Mouse (Mus musculus): ENCODE measurements at regions not wholly inside any gene's neighbourhood (a gene's known extent, or its start where the extent isn't known, plus 50 kb on each side); places are given as distances from the start of the nearest gene placed in this dataset.
A peak's percentile ranks its signal among the peaks of the same experiment; 100 is the strongest.

GRCm38 (mm10) chrX:58093245-58093644 lies 70.7 kb downstream of the Zic3 start:
- H3K4me2 ChIP-seq (replicated peaks; ENCODE audit: low read depth, low read length): no peak overlapping the region
- no peak overlapping the region for H3K27ac ChIP-seq (ENCODE audit: low read depth, low read length)
- no peaks in the 10 kb centered on the region for H3K27me3 ChIP-seq (ENCODE audit: control insufficient read depth, insufficient read depth, low read length)
- H3K4me3 ChIP-seq (ENCODE audit: low read depth, low read length): no peak overlapping the region
- H3K9ac ChIP-seq (ENCODE audit: low read depth, low read length): no peak overlapping the region
- no peaks in the 10 kb centered on the region for H3K36me3 ChIP-seq (ENCODE audit: control insufficient read depth, insufficient read depth, low read length)
- no peaks in the 10 kb centered on the region for H3K9me3 ChIP-seq (ENCODE audit: control insufficient read depth, low read length)
- DNase-seq (ENCODE audit: low spot score) (no peak), ATAC-seq (ENCODE audit: low FRiP score) (no peak)
- H3K4me1 ChIP-seq (replicated peaks; ENCODE audit: control insufficient read depth, insufficient read depth, low read length): no peaks in the 10 kb centered on the region
- WGBS: 29% methylated on average over 3 of the region's 3 CpGs

- ATAC-seq (ENCODE audit: low FRiP score): no peak
These were observed 95.4 kb downstream of the Zic3 start for GRCm38 (mm10) chrX:58117761-58118426.

DNA sequence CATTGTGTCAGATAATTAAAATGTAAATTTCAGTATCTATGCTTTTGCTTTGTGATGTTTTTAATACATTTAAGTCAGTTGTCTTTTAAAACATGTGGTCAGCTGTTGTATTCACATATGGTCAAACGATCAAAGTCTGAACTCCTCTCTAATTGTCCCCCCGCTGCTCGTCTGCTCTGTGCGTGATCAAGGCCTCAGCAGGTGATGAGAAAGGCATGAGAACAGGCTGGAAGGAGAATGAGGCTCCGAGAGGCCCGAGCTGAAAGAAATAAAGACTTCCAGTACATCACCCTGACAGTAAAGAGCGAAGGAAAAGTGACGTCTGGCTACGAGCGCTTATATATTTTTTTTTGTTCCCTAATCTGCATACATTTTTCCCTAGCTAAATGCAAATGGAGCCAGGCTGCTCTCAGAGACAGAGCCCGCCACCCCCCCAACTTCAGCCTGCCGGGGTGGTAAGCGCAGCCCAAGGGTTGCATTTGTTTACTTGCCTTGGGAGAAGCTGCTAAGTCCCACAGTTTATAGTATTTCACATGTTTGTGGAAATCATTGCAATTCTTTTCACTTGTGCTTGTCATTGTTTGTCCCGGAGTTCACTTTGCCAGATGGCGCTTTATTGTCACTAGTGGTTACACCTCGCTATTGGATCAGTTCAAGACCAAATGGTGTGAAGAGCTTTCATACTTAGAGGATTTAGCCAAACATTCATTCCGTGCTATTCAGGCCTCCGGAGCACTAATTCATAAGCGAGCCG lies 133.0 kb downstream of the Zic3 start:
- H3K36me3 ChIP-seq (ENCODE audit: control insufficient read depth, insufficient read depth, low read length): no peaks in the 10 kb centered on the region
- H3K4me1 ChIP-seq (replicated peaks; ENCODE audit: control insufficient read depth, insufficient read depth, low read length): no peaks in the 10 kb centered on the region
- H3K4me3 ChIP-seq (ENCODE audit: low read depth, low read length): 0 out of 2 replicates have a peak overlapping the region, but pooled peaks have one; percentile 6
- H3K9me3 ChIP-seq (ENCODE audit: control insufficient read depth, low read length): no peaks in the 10 kb centered on the region
- ATAC-seq (ENCODE audit: low FRiP score) (peak; percentile 85), DNase-seq (ENCODE audit: low spot score) (peak; percentile 41)
- H3K27ac ChIP-seq (ENCODE audit: low read depth, low read length): 0 out of 2 replicates have a peak overlapping the region, but pooled peaks have one; percentile 42
- no peaks in the 10 kb centered on the region for H3K27me3 ChIP-seq (ENCODE audit: control insufficient read depth, insufficient read depth, low read length)
- peak overlapping the region; percentile 27 for H3K4me2 ChIP-seq (replicated peaks; ENCODE audit: low read depth, low read length)
- no peak overlapping the region for H3K9ac ChIP-seq (ENCODE audit: low read depth, low read length)
- 21% methylated on average over 20 of the region's 20 CpGs for WGBS

More at GRCm38 (mm10) chrX:58117761-58118426, 95.4 kb downstream of the Zic3 start:
- Histone ChIP-seq H3K4me1 (replicated peaks; ENCODE audit: control insufficient read depth, insufficient read depth, low read length) (no peaks in the 10 kb centered on the region), H3K27ac (ENCODE audit: low read depth, low read length) (no peak overlapping the region), H3K9me3 (ENCODE audit: control insufficient read depth, low read length) (no peaks in the 10 kb centered on the region), H3K4me2 (replicated peaks; ENCODE audit: low read depth, low read length) (no peak overlapping the region), H3K4me3 (ENCODE audit: low read depth, low read length) (no peak overlapping the region), H3K9ac (ENCODE audit: low read depth, low read length) (no peak overlapping the region), H3K36me3 (ENCODE audit: control insufficient read depth, insufficient read depth, low read length) (no peaks in the 10 kb centered on the region), H3K27me3 (ENCODE audit: control insufficient read depth, insufficient read depth, low read length) (no peaks in the 10 kb centered on the region)
- WGBS: 94% methylated on average over 8 of the region's 8 CpGs
- no peak for DNase-seq (ENCODE audit: low spot score)

DNA sequence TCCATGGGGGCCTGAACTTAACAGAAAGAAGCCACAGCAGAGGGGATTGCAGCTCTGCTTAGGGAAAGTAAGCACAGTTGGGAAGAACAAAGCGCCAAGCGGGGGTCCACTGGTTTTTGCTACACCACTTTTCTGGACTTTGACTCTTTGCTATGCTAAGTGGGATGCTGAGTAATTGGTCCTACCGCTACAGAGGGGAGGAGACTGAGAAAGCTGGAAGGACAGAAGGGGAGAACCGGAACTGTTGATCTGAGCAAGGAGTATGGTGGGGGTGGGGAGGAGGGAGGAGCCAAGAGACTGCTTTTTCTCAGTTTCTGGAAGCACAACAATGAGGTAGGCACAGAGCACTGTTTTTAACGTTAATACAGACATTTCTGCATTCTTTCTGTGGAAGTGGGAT lies 134.9 kb downstream of the Zic3 start:
- Histone ChIP-seq H3K9me3 (ENCODE audit: control insufficient read depth, low read length) (no peaks in the 10 kb centered on the region), H3K36me3 (ENCODE audit: control insufficient read depth, insufficient read depth, low read length) (no peaks in the 10 kb centered on the region), H3K4me2 (replicated peaks; ENCODE audit: low read depth, low read length) (no peak overlapping the region), H3K4me1 (replicated peaks; ENCODE audit: control insufficient read depth, insufficient read depth, low read length) (no peaks in the 10 kb centered on the region), H3K27ac (ENCODE audit: low read depth, low read length) (no peak overlapping the region), H3K9ac (ENCODE audit: low read depth, low read length) (no peak overlapping the region), H3K4me3 (ENCODE audit: low read depth, low read length) (no peak overlapping the region), H3K27me3 (ENCODE audit: control insufficient read depth, insufficient read depth, low read length) (no peaks in the 10 kb centered on the region)
- DNase-seq (ENCODE audit: low spot score): no peak
- 24% methylated on average over 5 of the region's 5 CpGs for WGBS
- no peak for ATAC-seq (ENCODE audit: low FRiP score)

GRCm38 (mm10) chrX:58166184-58166904 lies 143.8 kb downstream of the Zic3 start:
- no peak overlapping the region for H3K4me2 ChIP-seq (replicated peaks; ENCODE audit: low read depth, low read length)
- no peaks in the 10 kb centered on the region for H3K4me1 ChIP-seq (replicated peaks; ENCODE audit: control insufficient read depth, insufficient read depth, low read length)
- no peak overlapping the region for H3K27ac ChIP-seq (ENCODE audit: low read depth, low read length)
- no peak overlapping the region for H3K4me3 ChIP-seq (ENCODE audit: low read depth, low read length)
- no peaks in the 10 kb centered on the region for H3K9me3 ChIP-seq (ENCODE audit: control insufficient read depth, low read length)
- H3K36me3 ChIP-seq (ENCODE audit: control insufficient read depth, insufficient read depth, low read length): no peaks in the 10 kb centered on the region
- WGBS: 83% methylated on average over 12 of the region's 12 CpGs
- H3K27me3 ChIP-seq (ENCODE audit: control insufficient read depth, insufficient read depth, low read length): no peaks in the 10 kb centered on the region
- H3K9ac ChIP-seq (ENCODE audit: low read depth, low read length): no peak overlapping the region
- DNase-seq (ENCODE audit: low spot score) (no peak), ATAC-seq (ENCODE audit: low FRiP score) (no peak)

DNA sequence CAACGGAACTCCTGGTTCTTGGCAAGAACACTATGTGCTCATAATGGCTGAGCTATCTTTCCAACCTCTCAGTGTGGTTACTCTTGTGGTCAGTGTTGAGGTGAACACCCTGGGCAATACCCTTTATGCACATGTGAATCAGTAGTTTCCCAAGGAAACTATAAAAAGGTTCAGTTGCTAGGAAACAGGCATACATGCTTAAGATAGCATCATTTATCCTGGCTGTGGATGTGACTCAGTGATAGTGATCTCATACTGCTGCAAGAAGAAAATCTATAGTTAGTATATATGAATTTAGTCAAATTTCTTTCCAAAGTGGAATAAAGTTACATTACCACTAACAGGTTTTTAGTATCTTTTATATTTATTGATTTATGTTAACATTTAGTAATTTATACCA lies 151.8 kb downstream of the Zic3 start:
- Histone ChIP-seq H3K9ac (ENCODE audit: low read depth, low read length) (no peak overlapping the region), H3K4me1 (replicated peaks; ENCODE audit: control insufficient read depth, insufficient read depth, low read length) (no peaks in the 10 kb centered on the region), H3K36me3 (ENCODE audit: control insufficient read depth, insufficient read depth, low read length) (no peaks in the 10 kb centered on the region), H3K4me2 (replicated peaks; ENCODE audit: low read depth, low read length) (no peak overlapping the region), H3K27ac (ENCODE audit: low read depth, low read length) (no peak overlapping the region), H3K27me3 (ENCODE audit: control insufficient read depth, insufficient read depth, low read length) (no peaks in the 10 kb centered on the region), H3K4me3 (ENCODE audit: low read depth, low read length) (no peak overlapping the region), H3K9me3 (ENCODE audit: control insufficient read depth, low read length) (no peaks in the 10 kb centered on the region)
- DNase-seq (ENCODE audit: low spot score) (no peak), ATAC-seq (ENCODE audit: low FRiP score) (no peak)
- 93% methylated on average over 1 of the region's 1 CpGs for WGBS

Data from hindbrain, embryonic 11.5 days (tissue).